Mouse (Mus musculus) intestine, postnatal 0 days (tissue): ENCODE data around the gene Fgfr2. TPM values are rescaled to one million over a fixed set of nuclear protein-coding genes. Genes with fewer than 3 reads are reported as not detected.

ENCODE experiments used
- ATAC-seq: fragments of 200-750 bp; cut with Nextera tagmentation; 2 replicates; pipeline ENCODE4 v1.8.0; 2017; ENCODE audit warnings: mild to moderate bottlenecking, moderate TSS enrichment, moderate library complexity
- H3K27ac ChIP-seq: fragments of 300-500 bp; sonication (generic); 2 replicates; pipeline ENCODE4 v1.5.1; 2014; ENCODE audit warnings: mild to moderate bottlenecking, low read depth, low read length, moderate library complexity
- H3K27me3 ChIP-seq: fragments of 300-500 bp; sonication (generic); replicated peaks from 2 replicates; pipeline ENCODE4 v1.6.1; 2014; ENCODE audit warnings: low read length, mixed read lengths; ENCODE audit not compliant: control insufficient read depth, insufficient read depth
- H3K36me3 ChIP-seq: fragments of 300-500 bp; sonication (generic); 2 replicates; pipeline ENCODE4 v1.6.1; 2014; ENCODE audit warnings: mild to moderate bottlenecking, moderate library complexity; ENCODE audit not compliant: control insufficient read depth, insufficient read depth
- H3K4me1 ChIP-seq: fragments of 300-500 bp; sonication (generic); replicated peaks from 2 replicates; pipeline ENCODE4 v1.6.1; 2014; ENCODE audit warnings: antibody characterized with exemption, low read length, mixed read lengths; ENCODE audit not compliant: control insufficient read depth, insufficient read depth
- H3K4me2 ChIP-seq: fragments of 300-500 bp; sonication (generic); replicated peaks from 2 replicates; pipeline ENCODE4 v1.6.1; 2014; ENCODE audit warnings: low read depth, mild to moderate bottlenecking, moderate library complexity
- H3K4me3 ChIP-seq: fragments of 300-500 bp; sonication (generic); 2 replicates; pipeline ENCODE4 v1.5.1; 2014; ENCODE audit warnings: low read depth, low read length
- H3K9ac ChIP-seq: fragments of 300-500 bp; sonication (generic); 2 replicates; pipeline ENCODE4 v1.6.1; 2014; ENCODE audit warnings: mild to moderate bottlenecking, low read depth, low read length
- H3K9me3 ChIP-seq: fragments of 300-500 bp; sonication (generic); 2 replicates; pipeline ENCODE4 v1.6.1; 2016; ENCODE audit warnings: mixed run types; ENCODE audit not compliant: control insufficient read depth
- CTCF ChIP-seq: sonication (generic); IDR thresholded peaks from 2 replicates; pipeline ENCODE4 v1.5.1; 2016; ENCODE audit warnings: low read depth, mild to moderate bottlenecking, control low read depth, antibody characterized with exemption, moderate library complexity
- WGBS: fragments of 180-500 bp; shearing (Covaris S2); extraction: QIAGEN DNeasy Blood & Tissue Kit; methylation state at CpG from one replicate; pipeline ENCODE4 v1.1.7; 2014; 5-methylcytosine and 5-hydroxymethylcytosine counted together
- polyA plus RNA-seq: library from polyadenylated mRNA; unstranded; fragments of >200 nt; fragmentation: Nextera tagmentation; extraction: Ambion mirVana; gene quantifications from 2 replicates; pipeline ENCODE4 v1.2.1, GENCODE M21; 2015

Gene Fgfr2
- polyA plus RNA-seq, 1 experiment from 2014 or later = 29.5 TPM

GRCm38 (mm10) chr7:130803251-130803825, 2319.8 kb downstream of the Fgfr2 start:
- whole genome bisulfite sequencing = 90% methylated on average over 8 of the region's 8 CpGs

GRCm38 (mm10) chr7:130801811-130802210, 2321.3 kb downstream of the Fgfr2 start:
- Histone ChIP-seq H3K9ac (no peak overlapping the region), H3K9me3 (no peaks in the 10 kb centered on the region), H3K36me3 (no peaks in the 10 kb centered on the region), H3K4me1 (0 out of 2 replicates have a peak, but pooled peaks cover 4% of the 10 kb centered on the region), H3K27me3 (no peaks in the 10 kb centered on the region), H3K27ac (no peak overlapping the region), H3K4me3 (no peak overlapping the region), H3K4me2 (no peak overlapping the region)
- no peak for TF ChIP-seq CTCF
- WGBS = 85% methylated on average over 4 of the region's 4 CpGs
- no peak for ATAC-seq

More at GRCm38 (mm10) chr7:130803251-130803825, 2319.8 kb downstream of the Fgfr2 start:
- Histone ChIP-seq H3K9ac (no peak overlapping the region), H3K27ac (no peak overlapping the region), H3K27me3 (no peaks in the 10 kb centered on the region), H3K36me3 (no peaks in the 10 kb centered on the region), H3K4me1 (0 out of 2 replicates have a peak, but pooled peaks cover 4% of the 10 kb centered on the region), H3K9me3 (no peaks in the 10 kb centered on the region), H3K4me3 (no peak overlapping the region), H3K4me2 (no peak overlapping the region)
- TF ChIP-seq CTCF = no peak
- ATAC-seq = no peak

- 37% methylated on average over 4 of the region's 4 CpGs for WGBS
- Histone ChIP-seq H3K9me3 (no peaks in the 10 kb centered on the region), H3K27ac (no peak overlapping the region), H3K36me3 (no peaks in the 10 kb centered on the region), H3K4me1 (0 out of 2 replicates have a peak, but pooled peaks cover 4% of the 10 kb centered on the region), H3K4me3 (no peak overlapping the region), H3K4me2 (no peak overlapping the region), H3K9ac (no peak overlapping the region), H3K27me3 (0 out of 2 replicates have a peak, but pooled peaks cover under 1% of the 10 kb centered on the region)
- ATAC-seq = no peak
- TF ChIP-seq CTCF = no peak
These were observed 2322.5 kb downstream of the Fgfr2 start for GRCm38 (mm10) chr7:130800681-130801080.

- no peak overlapping the region for H3K4me2 ChIP-seq
- 0 out of 2 replicates have a peak, but pooled peaks cover 4% of the 10 kb centered on the region for H3K4me1 ChIP-seq
- WGBS = 64% methylated on average over 10 of the region's 10 CpGs
- no peak for TF ChIP-seq CTCF
- H3K27me3 ChIP-seq = 0 out of 2 replicates have a peak, but pooled peaks cover 2% of the 10 kb centered on the region
- no peak overlapping the region for H3K27ac ChIP-seq
- ATAC-seq = no peak
- no peaks in the 10 kb centered on the region for H3K36me3 ChIP-seq
- no peak overlapping the region for H3K4me3 ChIP-seq
- H3K9ac ChIP-seq = no peak overlapping the region
- H3K9me3 ChIP-seq = no peaks in the 10 kb centered on the region
These were observed 2323.7 kb downstream of the Fgfr2 start for GRCm38 (mm10) chr7:130799418-130799817.

- 94% methylated on average over 6 of the region's 6 CpGs for WGBS
- no peaks in the 10 kb centered on the region for H3K36me3 ChIP-seq
- H3K4me3 ChIP-seq = no peak overlapping the region
- 0 out of 2 replicates have a peak, but pooled peaks cover 4% of the 10 kb centered on the region for H3K4me1 ChIP-seq
- TF ChIP-seq CTCF = no peak
- H3K4me2 ChIP-seq = no peak overlapping the region
- H3K27ac ChIP-seq = no peak overlapping the region
- H3K9ac ChIP-seq = no peak overlapping the region
- 0 out of 2 replicates have a peak, but pooled peaks cover 2% of the 10 kb centered on the region for H3K27me3 ChIP-seq
- H3K9me3 ChIP-seq = no peaks in the 10 kb centered on the region
- ATAC-seq = no peak
These were observed 2325.6 kb downstream of the Fgfr2 start for GRCm38 (mm10) chr7:130797524-130797923.

GRCm38 (mm10) chr7:130796786-130797185, 2326.4 kb downstream of the Fgfr2 start:
- 71% methylated on average over 8 of the region's 8 CpGs for WGBS
- ATAC-seq = no peak

More at GRCm38 (mm10) chr7:130796786-130797185, 2326.4 kb downstream of the Fgfr2 start:
- Histone ChIP-seq H3K27me3 (0 out of 2 replicates have a peak, but pooled peaks cover 2% of the 10 kb centered on the region), H3K36me3 (no peaks in the 10 kb centered on the region), H3K4me3 (no peak overlapping the region), H3K4me1 (0 out of 2 replicates have a peak, but pooled peaks cover 4% of the 10 kb centered on the region), H3K9me3 (no peaks in the 10 kb centered on the region), H3K4me2 (no peak overlapping the region), H3K27ac (no peak overlapping the region), H3K9ac (no peak overlapping the region)
- peak; percentile 51 for TF ChIP-seq CTCF
